Mouse (Mus musculus) bone marrow, adult 2 months (tissue): Measurements from ENCODE around the gene Gm49384. TPM values are rescaled to one million over a fixed set of nuclear protein-coding genes. Genes with fewer than 3 reads are reported as not detected.

Experiments used
- H3K27ac ChIP-seq: fragments of 200-500 bp; 2 replicates; pipeline ENCODE4 v1.5.1; 2012; ENCODE audit warnings: low read depth, mild to moderate bottlenecking, control low read depth, inconsistent platforms, low read length; ENCODE audit not compliant: control insufficient read depth, poor library complexity, insufficient read depth
- H3K4me1 ChIP-seq: fragments of 200-500 bp; 2 replicates; pipeline ENCODE4 v1.6.1; 2011; ENCODE audit warnings: low read length; ENCODE audit not compliant: control insufficient read depth, insufficient read depth
- H3K4me3 ChIP-seq: fragments of 200-500 bp; replicated peaks from 2 replicates; pipeline ENCODE3; 2011; ENCODE audit warnings: mild to moderate bottlenecking, low read depth, low read length, control low read depth; ENCODE audit not compliant: control insufficient read depth
- CTCF ChIP-seq: fragments of 200-500 bp; IDR thresholded peaks from 2 replicates; pipeline ENCODE4 v1.5.1; 2011; ENCODE audit warnings: low read length, control low read depth; ENCODE audit not compliant: control insufficient read depth, insufficient read depth
- POLR2A ChIP-seq: fragments of 200-500 bp; IDR thresholded peaks from 2 replicates; pipeline ENCODE4 v1.6.1; 2011; ENCODE audit warnings: low read depth, mild to moderate bottlenecking, control low read depth, low read length, borderline replicate concordance; ENCODE audit not compliant: control insufficient read depth
- WGBS: fragments of 180-500 bp; shearing (Covaris S2); methylation state at CpG from one replicate; pipeline ENCODE4 v1.1.7; 2018; 5-methylcytosine and 5-hydroxymethylcytosine counted together
- polyA plus RNA-seq: library from polyadenylated mRNA; stranded (reverse); fragments of >200 nt; gene quantifications from 2 replicates; pipeline ENCODE4 v1.2.4, GENCODE M21; 2011; ENCODE audit warnings: low replicate concordance; ENCODE audit not compliant: missing spikeins, insufficient read depth, insufficient read length

Gene Gm49384
- 22.6 and 26.6 TPM in 2 replicates for polyA plus RNA-seq

DNA sequence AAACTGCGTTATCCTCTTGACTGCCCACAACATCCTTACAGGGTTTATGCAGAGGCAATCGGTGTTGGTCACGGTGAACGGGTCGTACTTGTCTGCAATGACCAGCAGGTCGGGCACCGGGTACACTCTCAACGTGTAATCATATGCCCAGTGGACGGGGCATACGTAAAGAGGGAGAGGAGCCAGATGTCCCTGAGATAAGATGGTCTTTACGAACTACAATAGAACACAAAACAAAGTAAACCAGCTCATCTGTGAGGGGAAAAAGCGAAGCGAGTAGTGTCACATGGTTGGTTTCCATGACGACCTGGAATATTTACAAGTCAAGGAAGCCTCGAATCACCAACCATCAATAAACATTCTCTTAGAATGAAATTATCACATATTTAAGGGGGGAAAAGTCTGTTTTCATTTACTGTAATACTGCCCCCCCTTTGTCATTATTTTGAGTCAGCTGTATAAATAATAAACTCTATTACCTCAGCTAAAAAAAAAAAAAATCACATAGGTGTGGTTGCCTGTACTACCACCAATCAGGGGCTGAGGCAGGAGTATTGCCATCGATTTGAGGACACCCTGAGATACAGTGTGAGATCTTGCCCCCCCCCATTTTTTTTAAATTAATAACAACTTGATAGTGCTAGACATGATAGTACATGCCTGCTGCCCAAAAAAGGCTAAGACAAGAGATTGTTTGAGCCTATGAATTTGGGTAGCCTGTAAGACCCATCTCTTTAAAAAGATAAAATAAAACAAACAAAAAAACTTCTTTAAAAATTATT, at the start of gene Gm49384:
Gene Gm49384, minus strand, starts transcription at position 216 of the 782 bp plus-strand sequence.
- 88% methylated on average over 16 of the region's 16 CpGs for WGBS
- no peaks in the 10 kb centered on the region for H3K4me1 ChIP-seq
- no peak within 1 kb of the TSS for H3K4me3 ChIP-seq
- TF ChIP-seq CTCF (no peak), POLR2A (no peak)
- no peak within 1 kb of the TSS for H3K27ac ChIP-seq

GRCm38 (mm10) chr12:69253806-69254205, 49.7 kb upstream of the Gm49384 start:
- TF ChIP-seq CTCF (no peak), POLR2A (no peak)
- no peaks in the 10 kb centered on the region; the same call in 1 of the 2 replicates for H3K4me1 ChIP-seq
- no peak overlapping the region for H3K4me3 ChIP-seq
- 86% methylated on average over 1 of the region's 1 CpGs for WGBS
- H3K27ac ChIP-seq, result no peak overlapping the region

GRCm38 (mm10) chr12:69250756-69251155, 46.7 kb upstream of the Gm49384 start:
- no peak overlapping the region for H3K4me3 ChIP-seq
- WGBS, result 62% methylated on average over 8 of the region's 8 CpGs
- no peak for TF ChIP-seq POLR2A
- no peak for TF ChIP-seq CTCF
- no peak overlapping the region for H3K27ac ChIP-seq
- no peaks in the 10 kb centered on the region for H3K4me1 ChIP-seq

- Histone ChIP-seq H3K4me1 (no peaks in the 10 kb centered on the region), H3K27ac (no peak overlapping the region), H3K4me3 (no peak overlapping the region)
- TF ChIP-seq CTCF (no peak), POLR2A (no peak)
- 77% methylated on average over 4 of the region's 4 CpGs for WGBS
Measured at GRCm38 (mm10) chr12:69249766-69250165, 45.7 kb upstream of the Gm49384 start.

- TF ChIP-seq POLR2A (peak; percentile 85; the same call in 1 of the 2 replicates), CTCF (no peak)
- under 1% methylated on average over 64 of the region's 64 CpGs for WGBS
- H3K27ac ChIP-seq, result peak overlapping the region; percentile 75; the same call in 1 of the 2 replicates
- no peaks in the 10 kb centered on the region; the same call in 1 of the 2 replicates for H3K4me1 ChIP-seq
- H3K4me3 ChIP-seq, result peak overlapping the region; percentile 79
Measured at GRCm38 (mm10) chr12:69241771-69242431, 37.8 kb upstream of the Gm49384 start.

DNA sequence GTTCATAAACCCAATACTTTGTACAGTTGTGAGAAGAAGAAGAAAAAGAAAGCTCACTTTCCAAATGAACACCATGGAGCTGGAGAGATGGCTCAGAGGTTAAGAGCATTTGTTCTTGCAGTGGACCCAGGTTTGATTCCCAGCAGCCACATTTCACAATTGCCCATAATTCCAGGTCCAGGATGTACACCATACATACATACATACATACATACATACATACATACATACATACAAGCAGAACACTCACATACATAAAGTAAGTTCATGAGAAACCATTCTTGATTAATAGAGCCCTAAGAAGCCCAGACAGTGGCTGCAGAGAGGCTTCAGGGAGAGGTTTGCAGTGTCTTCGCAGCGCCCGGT, 37.3 kb upstream of the Gm49384 start:
- 2% methylated on average over 3 of the region's 3 CpGs for WGBS
- peak overlapping the region; percentile 75; the same call in 1 of the 2 replicates for H3K27ac ChIP-seq
- TF ChIP-seq POLR2A (no peak), CTCF (no peak)
- H3K4me3 ChIP-seq, result peak overlapping the region; percentile 79
- H3K4me1 ChIP-seq, result no peaks in the 10 kb centered on the region; the same call in 1 of the 2 replicates

- H3K27ac ChIP-seq, result peak within 1 kb of the TSS; percentile 75; the same call in 1 of the 2 replicates
- TF ChIP-seq CTCF (no peak), POLR2A (no peak)
- 50% methylated on average over 6 of the region's 6 CpGs for WGBS
- no peaks in the 10 kb centered on the region; the same call in 1 of the 2 replicates for H3K4me1 ChIP-seq
- H3K4me3 ChIP-seq, result peak within 1 kb of the TSS; percentile 79
Measured at GRCm38 (mm10) chr12:69240876-69241275, 36.8 kb upstream of the Gm49384 start, which contains the start of gene Klhdc1. Gene Klhdc1 (plus strand): TSS chr12:69241176.

DNA sequence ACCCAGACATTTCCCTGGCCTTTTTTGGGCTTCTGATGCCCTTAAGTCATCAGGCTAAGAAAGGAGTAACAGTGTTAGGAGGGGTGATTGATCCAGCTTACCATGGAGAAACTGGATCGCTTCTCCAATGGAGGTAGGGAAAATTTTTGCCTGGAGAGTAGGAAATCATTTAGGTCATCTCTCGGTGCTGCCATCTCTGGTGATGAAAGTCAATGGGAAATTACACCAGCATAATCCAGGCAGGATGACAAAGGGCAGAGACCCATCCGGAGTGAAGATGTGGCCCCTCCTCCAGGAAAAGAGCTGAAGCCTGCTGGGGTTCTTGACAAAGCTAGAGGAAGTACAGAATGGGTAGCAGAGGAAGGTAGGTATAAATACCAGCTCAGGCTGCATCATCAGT, 34.2 kb upstream of the Gm49384 start:
- no peak for TF ChIP-seq POLR2A
- TF ChIP-seq CTCF, result no peak
- WGBS, result 37% methylated on average over 3 of the region's 3 CpGs
- H3K4me3 ChIP-seq, result no peak overlapping the region

DNA sequence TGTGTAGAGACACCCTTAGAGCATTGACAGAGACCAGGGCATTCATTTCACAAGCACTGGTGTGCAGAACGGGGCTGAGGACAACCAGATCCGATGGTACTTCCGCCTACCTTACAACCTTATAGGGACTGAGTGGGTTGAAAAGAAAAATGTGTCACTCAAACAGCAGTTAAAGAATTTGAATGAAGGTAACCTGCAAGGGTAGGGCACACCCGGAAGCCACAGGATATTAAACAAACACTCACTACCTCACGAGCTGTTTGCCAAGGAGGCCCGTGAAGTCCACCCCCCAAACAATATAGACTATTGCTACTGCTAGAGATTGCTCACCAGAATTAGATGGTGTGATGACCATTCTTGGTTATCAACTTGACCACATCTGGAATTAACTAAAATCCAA, 31.7 kb upstream of the Gm49384 start:
- no peak overlapping the region for H3K4me3 ChIP-seq
- 86% methylated on average over 6 of the region's 6 CpGs for WGBS
- H3K4me1 ChIP-seq, result no peaks in the 10 kb centered on the region; the same call in 1 of the 2 replicates
- no peak for TF ChIP-seq CTCF
- H3K27ac ChIP-seq, result no peak overlapping the region

More for the DNA sequence above, 34.2 kb upstream of the Gm49384 start:
- no peak overlapping the region for H3K27ac ChIP-seq
- H3K4me1 ChIP-seq, result no peaks in the 10 kb centered on the region; the same call in 1 of the 2 replicates
